Mouse (Mus musculus): ENCODE data around the gene Notch3. TPM values are rescaled to one million over a fixed set of nuclear protein-coding genes. Genes with fewer than 3 reads are reported as not detected.
"Not testable (repeated sequence)": the region's sequence is repeated elsewhere in the genome, so short reads cannot be mapped to it uniquely, and the experiment has no call there.

Gene Notch3
- polyA plus RNA-seq, 1 experiment from 2014 or later = 7.4 TPM

GRCm38 (mm10) chr17:32121833-32122586, 44.6 kb downstream of the Notch3 start:
- 73% methylated on average over 19 of the region's 19 CpGs for WGBS
- no peak overlapping the region for H3K4me2 ChIP-seq (ENCODE audit: low read length)
- H3K4me3 ChIP-seq (replicated peaks; ENCODE audit: low read depth, low read length) = no peak overlapping the region
- H3K27me3 ChIP-seq (ENCODE audit: insufficient read depth, low read length) = no peaks in the 10 kb centered on the region
- no peaks in the 10 kb centered on the region for H3K9me3 ChIP-seq (replicated peaks; ENCODE audit: low read length)
- ATAC-seq (replicated peaks; ENCODE audit: low FRiP score, low read depth) = no peak
- no peak overlapping the region for H3K9ac ChIP-seq (ENCODE audit: low read depth, low read length)
- peaks cover 9% of the 10 kb centered on the region; the same call in 1 of the 2 replicates for H3K36me3 ChIP-seq (ENCODE audit: insufficient read depth, low read length)
- H3K27ac ChIP-seq = no peak overlapping the region
- H3K4me1 ChIP-seq (replicated peaks; ENCODE audit: insufficient read depth, low read length) = peaks cover 12% of the 10 kb centered on the region
- no peak for DNase-seq (ENCODE audit: low spot score)
- TF ChIP-seq CTCF (IDR thresholded peaks at IDR 0.05; ENCODE audit: low read depth) = no peak

GRCm38 (mm10) chr17:32120771-32121532, 45.7 kb downstream of the Notch3 start:
- DNase-seq (ENCODE audit: low spot score) (no peak), ATAC-seq (replicated peaks; ENCODE audit: low FRiP score, low read depth) (no peak)
- H3K27ac ChIP-seq = no peak overlapping the region
- no peak overlapping the region for H3K9ac ChIP-seq (ENCODE audit: low read depth, low read length)
- no peak overlapping the region for H3K4me2 ChIP-seq (ENCODE audit: low read length)
- H3K9me3 ChIP-seq (replicated peaks; ENCODE audit: low read length) = no peaks in the 10 kb centered on the region
- H3K4me1 ChIP-seq (replicated peaks; ENCODE audit: insufficient read depth, low read length) = peaks cover 15% of the 10 kb centered on the region
- no peak overlapping the region for H3K4me3 ChIP-seq (replicated peaks; ENCODE audit: low read depth, low read length)
- 71% methylated on average over 9 of the region's 9 CpGs for WGBS
- no peak for TF ChIP-seq CTCF (IDR thresholded peaks at IDR 0.05; ENCODE audit: low read depth)
- H3K36me3 ChIP-seq (ENCODE audit: insufficient read depth, low read length) = peaks cover 9% of the 10 kb centered on the region; the same call in 1 of the 2 replicates
- H3K27me3 ChIP-seq (ENCODE audit: insufficient read depth, low read length) = no peaks in the 10 kb centered on the region

GRCm38 (mm10) chr17:32119196-32119595, 47.5 kb downstream of the Notch3 start:
- no peak overlapping the region for H3K9ac ChIP-seq (ENCODE audit: low read depth, low read length)
- no peak for DNase-seq (ENCODE audit: low spot score)
- no peak overlapping the region for H3K27ac ChIP-seq

GRCm38 (mm10) chr17:32118484-32118883, 48.2 kb downstream of the Notch3 start:
- Histone ChIP-seq H3K9me3 (replicated peaks; ENCODE audit: low read length) (no peaks in the 10 kb centered on the region), H3K4me1 (replicated peaks; ENCODE audit: insufficient read depth, low read length) (peaks cover 24% of the 10 kb centered on the region), H3K27ac (no peak overlapping the region), H3K9ac (ENCODE audit: low read depth, low read length) (no peak overlapping the region), H3K36me3 (ENCODE audit: insufficient read depth, low read length) (peaks cover 9% of the 10 kb centered on the region; the same call in 1 of the 2 replicates), H3K4me2 (ENCODE audit: low read length) (peak overlapping the region; percentile 41), H3K27me3 (ENCODE audit: insufficient read depth, low read length) (no peaks in the 10 kb centered on the region), H3K4me3 (replicated peaks; ENCODE audit: low read depth, low read length) (no peak overlapping the region)
- DNase-seq (ENCODE audit: low spot score) (no peak), ATAC-seq (replicated peaks; ENCODE audit: low FRiP score, low read depth) (no peak)
- 16% methylated on average over 3 of the region's 3 CpGs for WGBS
- peak; percentile 53 for TF ChIP-seq CTCF (IDR thresholded peaks at IDR 0.05; ENCODE audit: low read depth)

More at GRCm38 (mm10) chr17:32119196-32119595, 47.5 kb downstream of the Notch3 start:
- H3K36me3 ChIP-seq (ENCODE audit: insufficient read depth, low read length) = peaks cover 9% of the 10 kb centered on the region; the same call in 1 of the 2 replicates
- no peak overlapping the region for H3K4me3 ChIP-seq (replicated peaks; ENCODE audit: low read depth, low read length)
- ATAC-seq (replicated peaks; ENCODE audit: low FRiP score, low read depth) = no peak
- 65% methylated on average over 16 of the region's 16 CpGs for WGBS
- no peak overlapping the region for H3K4me2 ChIP-seq (ENCODE audit: low read length)
- H3K9me3 ChIP-seq (replicated peaks; ENCODE audit: low read length) = no peaks in the 10 kb centered on the region
- H3K4me1 ChIP-seq (replicated peaks; ENCODE audit: insufficient read depth, low read length) = peaks cover 17% of the 10 kb centered on the region
- TF ChIP-seq CTCF (IDR thresholded peaks at IDR 0.05; ENCODE audit: low read depth) = no peak
- no peaks in the 10 kb centered on the region for H3K27me3 ChIP-seq (ENCODE audit: insufficient read depth, low read length)

GRCm38 (mm10) chr17:32117872-32118421, 48.7 kb downstream of the Notch3 start:
- Histone ChIP-seq H3K4me1 (replicated peaks; ENCODE audit: insufficient read depth, low read length) (peaks cover 28% of the 10 kb centered on the region), H3K4me2 (ENCODE audit: low read length) (peak overlapping the region; percentile 41), H3K4me3 (replicated peaks; ENCODE audit: low read depth, low read length) (0 out of 2 replicates have a peak overlapping the region, but pooled peaks have one; percentile 11)
- 4% methylated on average over 12 of the region's 13 CpGs for WGBS
- H3K27ac ChIP-seq; H3K36me3 ChIP-seq (ENCODE audit: insufficient read depth, low read length); H3K9ac ChIP-seq (ENCODE audit: low read depth, low read length); H3K27me3 ChIP-seq (ENCODE audit: insufficient read depth, low read length); H3K9me3 ChIP-seq (replicated peaks; ENCODE audit: low read length); ATAC-seq (replicated peaks; ENCODE audit: low FRiP score, low read depth): not testable (repeated sequence)
- peak; percentile 49 for DNase-seq (ENCODE audit: low spot score)

GRCm38 (mm10) chr17:32117287-32117871, 49.3 kb downstream of the Notch3 start:
- WGBS = 24% methylated on average over 4 of the region's 5 CpGs
- no peak overlapping the region for H3K27ac ChIP-seq
- peak; percentile 35 for ATAC-seq (replicated peaks; ENCODE audit: low FRiP score, low read depth)
- peaks cover 28% of the 10 kb centered on the region for H3K4me1 ChIP-seq (replicated peaks; ENCODE audit: insufficient read depth, low read length)
- H3K4me3 ChIP-seq (replicated peaks; ENCODE audit: low read depth, low read length) = no peak overlapping the region
- DNase-seq (ENCODE audit: low spot score) = peak; percentile 43
- H3K36me3 ChIP-seq (ENCODE audit: insufficient read depth, low read length) = peaks cover 2% of the 10 kb centered on the region; the same call in 1 of the 2 replicates
- H3K4me2 ChIP-seq (ENCODE audit: low read length) = no peak overlapping the region
- no peaks in the 10 kb centered on the region for H3K27me3 ChIP-seq (ENCODE audit: insufficient read depth, low read length)
- H3K9me3 ChIP-seq (replicated peaks; ENCODE audit: low read length) = no peaks in the 10 kb centered on the region
- H3K9ac ChIP-seq (ENCODE audit: low read depth, low read length) = no peak overlapping the region
- TF ChIP-seq CTCF (IDR thresholded peaks at IDR 0.05; ENCODE audit: low read depth) = no peak
